Mouse (Mus musculus): ENCODE data around the gene Rilpl1.

DNA sequence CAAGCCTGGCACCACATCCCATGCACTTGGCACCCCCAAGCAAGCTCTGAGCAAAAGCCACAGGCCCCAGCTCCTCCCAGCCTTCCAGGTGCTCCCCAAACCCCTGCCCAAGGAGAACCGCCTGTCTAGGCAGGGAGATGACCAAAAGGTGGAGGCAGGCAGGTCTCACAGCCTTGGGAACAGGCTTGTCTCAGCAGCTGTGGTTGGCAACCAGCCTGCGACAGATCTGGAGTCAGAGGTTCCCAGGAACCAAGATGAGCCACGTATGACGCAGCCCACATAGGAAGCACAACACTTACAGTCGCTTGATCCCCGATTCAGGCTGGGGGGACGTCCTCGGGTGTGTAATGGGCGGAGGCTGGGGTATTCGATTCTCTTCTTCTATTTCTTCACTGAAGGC, 29.6 kb downstream of the Rilpl1 start:
- TF ChIP-seq CTCF (IDR thresholded peaks at IDR 0.05; ENCODE audit: control insufficient read depth, insufficient read depth, low read length) (no peak), POLR2A (IDR thresholded peaks at IDR 0.05; ENCODE audit: borderline replicate concordance, control insufficient read depth, low read depth, low read length) (no peak)
